Mouse (Mus musculus) layer of hippocampus, adult 9-10 months (tissue): ENCODE data around the gene Tmem270.

Experiments used
- DNase-seq: peaks from one replicate; pipeline ENCODE4 v3.0.0; 2022; ENCODE audit warnings: low spot score

Tmem270 gene

GRCm38 (mm10) chr5:134929988-134930387 is 23.5 kb upstream of the Tmem270 start:
- DNase-seq, result no peak

- DNase-seq, result no peak
Observed at GRCm38 (mm10) chr5:134926726-134927125, 20.2 kb upstream of the Tmem270 start.

GRCm38 (mm10) chr5:134923141-134923540 is 16.6 kb upstream of the Tmem270 start:
- no peak for DNase-seq

GRCm38 (mm10) chr5:134921106-134921505 is 14.6 kb upstream of the Tmem270 start:
- no peak for DNase-seq

GRCm38 (mm10) chr5:134920106-134920687 is 13.7 kb upstream of the Tmem270 start:
- DNase-seq, result no peak

GRCm38 (mm10) chr5:134919097-134919496 is 12.6 kb upstream of the Tmem270 start:
- no peak for DNase-seq

- DNase-seq, result no peak
Observed at GRCm38 (mm10) chr5:134918071-134918832, 11.7 kb upstream of the Tmem270 start.

GRCm38 (mm10) chr5:134915311-134915710 is 8.8 kb upstream of the Tmem270 start, which contains the start of gene Cldn13:
Gene Cldn13, minus strand, starts transcription at chr5:134915526.
- no peak for DNase-seq

- DNase-seq, result no peak
Observed at GRCm38 (mm10) chr5:134914510-134914909, 8.0 kb upstream of the Tmem270 start.

GRCm38 (mm10) chr5:134913753-134914152 is 7.2 kb upstream of the Tmem270 start:
- no peak for DNase-seq

- DNase-seq, result no peak
Observed at GRCm38 (mm10) chr5:134913352-134913751, 6.8 kb upstream of the Tmem270 start.

GRCm38 (mm10) chr5:134911901-134912300 is 5.4 kb upstream of the Tmem270 start:
- no peak for DNase-seq

GRCm38 (mm10) chr5:134907135-134907534 is 602 bp upstream of the Tmem270 start:
- peak; percentile 85 for DNase-seq

GRCm38 (mm10) chr5:134901644-134902027 is 4.9 kb downstream of the Tmem270 start:
- DNase-seq, result no peak

- peak; percentile 15 for DNase-seq
Observed at GRCm38 (mm10) chr5:134901012-134901643, 5.4 kb downstream of the Tmem270 start.

- no peak for DNase-seq
Observed at GRCm38 (mm10) chr5:134897596-134897995, 8.9 kb downstream of the Tmem270 start.

GRCm38 (mm10) chr5:134896965-134897364 is 9.6 kb downstream of the Tmem270 start:
- DNase-seq, result no peak

GRCm38 (mm10) chr5:134895291-134895690 is 11.2 kb downstream of the Tmem270 start:
- DNase-seq, result no peak

- DNase-seq, result no peak
Observed at GRCm38 (mm10) chr5:134892717-134893116, 13.8 kb downstream of the Tmem270 start.

GRCm38 (mm10) chr5:134891552-134891951 is 15.0 kb downstream of the Tmem270 start:
- DNase-seq, result no peak

- DNase-seq, result no peak
Observed at GRCm38 (mm10) chr5:134890601-134891054, 15.9 kb downstream of the Tmem270 start.

- DNase-seq, result no peak
Observed at GRCm38 (mm10) chr5:134888505-134888904, 18.0 kb downstream of the Tmem270 start.
